Mouse (Mus musculus): ENCODE measurements at regions not wholly inside any gene's neighbourhood (a gene's known extent, or its start where the extent isn't known, plus 50 kb on each side); places are given as distances from the start of the nearest gene placed in this dataset.

- no peaks in the 10 kb centered on the region for H3K4me1 ChIP-seq (replicated peaks; ENCODE audit: control insufficient read depth, insufficient read depth, low read length)
- WGBS: 90% methylated on average over 5 of the region's 5 CpGs
- TF ChIP-seq CTCF (IDR thresholded peaks at IDR 0.05; ENCODE audit: borderline replicate concordance, control insufficient read depth, extremely low read depth, insufficient read depth, low read length, poor library complexity) (no peak), POLR2A (IDR thresholded peaks at IDR 0.05; ENCODE audit: control insufficient read depth, extremely low read depth, insufficient read depth, low read length, poor library complexity) (no peak)
- no peak for DNase-seq
- H3K36me3 ChIP-seq (ENCODE audit: control insufficient read depth, insufficient read depth, low read length): no peaks in the 10 kb centered on the region
- no peaks in the 10 kb centered on the region for H3K27me3 ChIP-seq (ENCODE audit: control insufficient read depth, insufficient read depth, low read length)
- no peak overlapping the region for H3K4me3 ChIP-seq (ENCODE audit: control insufficient read depth, insufficient read depth, low read length)
- H3K27ac ChIP-seq (ENCODE audit: control insufficient read depth, insufficient read depth, low read length): no peak overlapping the region
These were observed 125.2 kb upstream of the Sulf2 start for GRCm38 (mm10) chr2:166280651-166281127.

DNA sequence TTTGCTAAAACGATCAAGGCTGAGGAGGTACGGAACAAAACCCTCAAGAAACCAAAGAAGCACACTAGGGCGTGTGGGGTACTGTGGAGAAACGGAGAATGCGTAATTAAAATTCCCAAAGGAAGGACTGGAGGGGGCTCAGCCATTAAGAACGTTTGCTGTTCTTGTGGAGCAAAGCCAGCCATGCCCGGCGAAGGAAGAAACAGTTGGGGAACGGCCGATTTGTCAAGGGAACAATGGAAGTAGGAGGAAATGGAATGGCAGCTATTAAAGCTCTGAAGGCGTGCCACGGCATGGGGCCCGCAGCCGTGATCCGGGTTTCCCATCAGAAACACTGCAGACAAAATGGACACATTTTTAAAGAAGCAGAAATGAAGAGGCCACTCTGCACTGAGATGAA is 124.2 kb upstream of the Sulf2 start:
- H3K27ac ChIP-seq (ENCODE audit: control insufficient read depth, insufficient read depth, low read length): no peak overlapping the region
- no peak for TF ChIP-seq CTCF (IDR thresholded peaks at IDR 0.05; ENCODE audit: borderline replicate concordance, control insufficient read depth, extremely low read depth, insufficient read depth, low read length, poor library complexity)
- TF ChIP-seq POLR2A (IDR thresholded peaks at IDR 0.05; ENCODE audit: control insufficient read depth, extremely low read depth, insufficient read depth, low read length, poor library complexity): no peak
- DNase-seq: no peak
- 94% methylated on average over 15 of the region's 15 CpGs for WGBS
- H3K4me1 ChIP-seq (replicated peaks; ENCODE audit: control insufficient read depth, insufficient read depth, low read length): no peaks in the 10 kb centered on the region
- H3K4me3 ChIP-seq (ENCODE audit: control insufficient read depth, insufficient read depth, low read length): no peak overlapping the region
- no peaks in the 10 kb centered on the region for H3K27me3 ChIP-seq (ENCODE audit: control insufficient read depth, insufficient read depth, low read length)
- H3K36me3 ChIP-seq (ENCODE audit: control insufficient read depth, insufficient read depth, low read length): no peaks in the 10 kb centered on the region

DNA sequence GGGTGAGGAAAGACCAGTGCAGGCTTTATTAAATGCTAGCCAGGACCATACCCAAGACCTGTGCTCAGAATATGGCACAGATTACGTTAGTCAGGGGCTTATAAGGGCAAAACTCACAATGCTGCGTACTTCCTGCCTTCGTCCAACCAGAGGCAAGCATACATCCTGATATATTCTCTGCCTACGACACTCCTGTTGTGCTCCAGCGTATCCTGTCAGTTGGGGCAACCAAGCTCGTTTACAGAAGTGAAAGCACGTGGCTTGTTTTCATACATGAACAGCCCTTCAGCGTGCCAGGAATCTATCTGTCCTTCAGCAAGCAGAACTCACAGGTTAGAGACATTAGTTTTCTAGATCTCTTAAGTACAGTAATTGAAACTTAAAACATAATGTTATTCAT is 119.9 kb upstream of the Sulf2 start:
- Histone ChIP-seq H3K27me3 (ENCODE audit: control insufficient read depth, insufficient read depth, low read length) (no peaks in the 10 kb centered on the region), H3K36me3 (ENCODE audit: control insufficient read depth, insufficient read depth, low read length) (no peaks in the 10 kb centered on the region), H3K4me3 (ENCODE audit: control insufficient read depth, insufficient read depth, low read length) (no peak overlapping the region), H3K27ac (ENCODE audit: control insufficient read depth, insufficient read depth, low read length) (no peak overlapping the region), H3K4me1 (replicated peaks; ENCODE audit: control insufficient read depth, insufficient read depth, low read length) (no peaks in the 10 kb centered on the region; the same call in 1 of the 2 replicates)
- no peak for TF ChIP-seq POLR2A (IDR thresholded peaks at IDR 0.05; ENCODE audit: control insufficient read depth, extremely low read depth, insufficient read depth, low read length, poor library complexity)
- TF ChIP-seq CTCF (IDR thresholded peaks at IDR 0.05; ENCODE audit: borderline replicate concordance, control insufficient read depth, extremely low read depth, insufficient read depth, low read length, poor library complexity): no peak
- DNase-seq: no peak
- WGBS: 76% methylated on average over 8 of the region's 8 CpGs

- Histone ChIP-seq H3K4me1 (replicated peaks; ENCODE audit: control insufficient read depth, insufficient read depth, low read length) (no peaks in the 10 kb centered on the region; the same call in 1 of the 2 replicates), H3K36me3 (ENCODE audit: control insufficient read depth, insufficient read depth, low read length) (no peaks in the 10 kb centered on the region), H3K27ac (ENCODE audit: control insufficient read depth, insufficient read depth, low read length) (no peak overlapping the region), H3K4me3 (ENCODE audit: control insufficient read depth, insufficient read depth, low read length) (no peak overlapping the region), H3K27me3 (ENCODE audit: control insufficient read depth, insufficient read depth, low read length) (no peaks in the 10 kb centered on the region)
- 96% methylated on average over 2 of the region's 2 CpGs for WGBS
- no peak for TF ChIP-seq CTCF (IDR thresholded peaks at IDR 0.05; ENCODE audit: borderline replicate concordance, control insufficient read depth, extremely low read depth, insufficient read depth, low read length, poor library complexity)
- no peak for TF ChIP-seq POLR2A (IDR thresholded peaks at IDR 0.05; ENCODE audit: control insufficient read depth, extremely low read depth, insufficient read depth, low read length, poor library complexity)
- DNase-seq: no peak
These were observed 118.5 kb upstream of the Sulf2 start for GRCm38 (mm10) chr2:166274016-166274346.

- no peak for DNase-seq
- Histone ChIP-seq H3K36me3 (ENCODE audit: control insufficient read depth, insufficient read depth, low read length) (no peaks in the 10 kb centered on the region), H3K4me1 (replicated peaks; ENCODE audit: control insufficient read depth, insufficient read depth, low read length) (no peaks in the 10 kb centered on the region; the same call in 1 of the 2 replicates), H3K4me3 (ENCODE audit: control insufficient read depth, insufficient read depth, low read length) (no peak overlapping the region), H3K27ac (ENCODE audit: control insufficient read depth, insufficient read depth, low read length) (no peak overlapping the region), H3K27me3 (ENCODE audit: control insufficient read depth, insufficient read depth, low read length) (no peaks in the 10 kb centered on the region)
- TF ChIP-seq POLR2A (IDR thresholded peaks at IDR 0.05; ENCODE audit: control insufficient read depth, extremely low read depth, insufficient read depth, low read length, poor library complexity) (no peak), CTCF (IDR thresholded peaks at IDR 0.05; ENCODE audit: borderline replicate concordance, control insufficient read depth, extremely low read depth, insufficient read depth, low read length, poor library complexity) (no peak)
- 94% methylated on average over 23 of the region's 23 CpGs for WGBS
These were observed 118.0 kb upstream of the Sulf2 start for GRCm38 (mm10) chr2:166273312-166274015.

DNA sequence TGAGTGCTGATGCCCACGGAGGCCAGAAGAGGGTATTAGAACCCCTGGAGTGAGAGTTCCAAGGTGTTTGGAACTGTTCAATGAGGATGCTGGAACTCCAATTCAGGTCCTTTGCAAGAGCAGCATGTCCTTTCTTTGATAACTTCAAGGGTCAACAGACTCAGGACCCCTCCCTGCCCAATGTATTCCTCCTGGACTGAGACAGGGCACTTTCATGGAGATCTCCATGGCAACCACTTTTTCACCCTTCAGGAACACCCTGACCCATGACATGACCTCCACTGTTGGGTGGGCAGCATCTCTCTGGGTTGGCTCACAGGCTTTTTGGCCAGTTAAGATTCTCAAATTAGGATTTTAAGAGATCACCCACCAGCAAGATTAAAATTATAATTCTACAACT is 117.4 kb upstream of the Sulf2 start:
- H3K27ac ChIP-seq (ENCODE audit: control insufficient read depth, insufficient read depth, low read length): no peak overlapping the region
- no peaks in the 10 kb centered on the region for H3K36me3 ChIP-seq (ENCODE audit: control insufficient read depth, insufficient read depth, low read length)
- H3K4me3 ChIP-seq (ENCODE audit: control insufficient read depth, insufficient read depth, low read length): no peak overlapping the region
- H3K4me1 ChIP-seq (replicated peaks; ENCODE audit: control insufficient read depth, insufficient read depth, low read length): no peaks in the 10 kb centered on the region; the same call in 1 of the 2 replicates
- no peak for DNase-seq
- H3K27me3 ChIP-seq (ENCODE audit: control insufficient read depth, insufficient read depth, low read length): no peaks in the 10 kb centered on the region
- TF ChIP-seq POLR2A (IDR thresholded peaks at IDR 0.05; ENCODE audit: control insufficient read depth, extremely low read depth, insufficient read depth, low read length, poor library complexity) (no peak), CTCF (IDR thresholded peaks at IDR 0.05; ENCODE audit: borderline replicate concordance, control insufficient read depth, extremely low read depth, insufficient read depth, low read length, poor library complexity) (no peak)
- WGBS: 91% methylated on average over 1 of the region's 1 CpGs

All from thymus, adult 2 months (tissue).